Mouse (Mus musculus) NIH3T3 (cell line): ENCODE results near the gene Taf3.
A peak's percentile ranks its signal among the peaks of the same experiment; 100 is the strongest.

ENCODE experiments used
- DNase-seq: peaks from one replicate; pipeline ENCODE4 v3.0.0-alpha.2; 2012; ENCODE audit warnings: low read depth

Gene Taf3

GRCm38 (mm10) chr2:9888913-9889650, 159.3 kb downstream of the Taf3 start, which contains the start of gene 9230102O04Rik:
Gene 9230102O04Rik, minus strand, starts transcription at chr2:9889540.
- no peak for DNase-seq

DNA sequence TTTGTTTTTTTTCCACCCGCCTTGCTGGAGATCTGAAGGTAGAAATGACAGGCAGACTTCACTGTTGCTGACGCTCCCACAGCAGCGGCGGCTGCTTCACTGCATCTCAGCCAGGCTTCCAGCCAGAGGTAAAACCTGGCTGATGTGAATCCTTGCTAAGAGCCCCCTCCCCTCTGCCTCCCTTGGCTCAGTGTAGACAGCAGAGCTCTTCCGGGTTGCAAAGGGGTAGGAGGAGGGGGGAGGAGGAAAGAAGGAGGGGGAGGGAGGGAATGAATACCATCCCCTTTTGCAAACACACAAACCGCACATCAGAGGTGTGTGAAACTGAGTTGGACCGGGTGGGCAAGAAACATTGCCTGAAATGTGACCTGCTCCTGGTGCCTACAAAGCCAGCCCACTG, 160.8 kb downstream of the Taf3 start:
- DNase-seq: no peak

- no peak for DNase-seq
These were observed 161.3 kb downstream of the Taf3 start for GRCm38 (mm10) chr2:9886921-9887610.

DNA sequence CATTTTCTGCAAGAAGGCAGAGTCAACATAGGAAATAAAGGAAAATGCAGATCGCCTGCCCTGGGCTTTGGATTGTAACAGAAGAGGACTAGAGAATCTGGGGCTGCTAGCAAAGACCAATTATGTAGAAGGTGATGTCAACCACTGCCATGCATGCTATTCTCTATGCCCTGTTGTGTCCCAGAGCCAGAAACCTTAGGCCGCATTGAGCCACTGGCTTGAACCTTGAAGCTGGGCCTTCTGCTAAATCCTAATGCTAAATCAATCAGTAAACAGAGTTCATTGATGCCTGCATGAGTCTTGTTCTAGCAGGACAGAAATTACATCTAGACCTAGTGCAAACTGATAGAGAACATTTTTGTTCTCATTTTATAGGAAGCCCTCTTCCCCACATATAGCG, 162.4 kb downstream of the Taf3 start:
- DNase-seq: no peak

DNA sequence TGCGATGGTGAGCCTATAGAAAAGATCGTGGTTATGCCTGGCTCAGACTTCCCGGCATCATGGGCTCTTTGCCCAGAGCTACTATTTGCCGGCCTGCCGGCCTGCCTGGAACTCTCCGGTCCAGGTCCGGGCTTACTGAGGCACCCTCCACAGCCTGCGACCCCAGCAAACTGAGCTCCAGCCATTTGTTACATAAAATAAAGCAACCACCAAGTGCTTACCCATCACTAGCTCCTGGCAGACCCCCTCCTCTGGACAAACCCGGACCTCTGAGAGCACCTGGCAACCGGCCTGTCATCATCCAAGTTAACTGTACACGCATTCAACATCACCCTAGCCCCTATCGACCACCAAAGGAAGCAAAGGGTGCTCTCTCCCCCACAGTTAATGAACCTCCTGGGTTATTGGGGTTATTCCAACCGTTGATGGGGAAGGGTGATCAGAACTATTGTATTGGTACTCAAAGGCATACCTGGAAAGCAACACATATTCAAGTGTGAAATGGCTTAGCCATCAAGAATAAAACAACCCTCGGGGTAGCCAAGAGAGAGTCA, 163.1 kb downstream of the Taf3 start:
- DNase-seq: no peak

DNA sequence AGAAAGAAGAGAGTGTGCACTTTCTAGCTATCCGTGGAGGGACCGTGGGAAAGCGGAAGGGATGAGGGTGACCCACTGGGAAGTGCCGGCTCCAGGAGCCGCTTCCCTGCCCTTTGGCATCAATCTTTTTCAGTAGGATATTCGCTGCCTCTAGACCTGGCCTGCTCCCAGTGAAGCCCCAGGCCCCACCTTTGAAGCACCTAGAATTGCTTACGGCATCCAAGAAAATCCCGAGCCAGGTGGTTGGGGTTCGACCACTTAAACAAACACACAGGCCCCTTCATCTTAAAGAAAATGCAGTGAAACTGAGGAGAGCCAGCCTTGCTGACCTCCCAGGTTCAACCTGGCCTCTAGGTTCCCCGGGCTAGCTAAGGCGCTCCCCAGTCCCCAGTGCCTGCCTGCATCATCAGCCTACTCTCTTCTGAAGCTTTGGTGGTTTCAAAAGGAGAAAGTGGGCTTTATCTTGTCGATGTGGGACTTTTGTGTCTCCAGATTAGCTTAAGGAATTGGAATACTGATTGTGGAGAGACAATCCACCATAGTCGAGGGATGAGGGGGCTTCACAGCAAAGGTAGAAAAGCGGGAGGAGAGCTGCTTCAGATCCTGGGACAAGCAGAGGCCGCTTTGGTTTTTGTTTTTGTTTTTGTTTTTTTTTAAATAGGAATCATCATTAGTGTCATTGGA, 163.7 kb downstream of the Taf3 start:
- DNase-seq: no peak

- no peak for DNase-seq
These were observed 164.4 kb downstream of the Taf3 start for GRCm38 (mm10) chr2:9883803-9884532.

DNA sequence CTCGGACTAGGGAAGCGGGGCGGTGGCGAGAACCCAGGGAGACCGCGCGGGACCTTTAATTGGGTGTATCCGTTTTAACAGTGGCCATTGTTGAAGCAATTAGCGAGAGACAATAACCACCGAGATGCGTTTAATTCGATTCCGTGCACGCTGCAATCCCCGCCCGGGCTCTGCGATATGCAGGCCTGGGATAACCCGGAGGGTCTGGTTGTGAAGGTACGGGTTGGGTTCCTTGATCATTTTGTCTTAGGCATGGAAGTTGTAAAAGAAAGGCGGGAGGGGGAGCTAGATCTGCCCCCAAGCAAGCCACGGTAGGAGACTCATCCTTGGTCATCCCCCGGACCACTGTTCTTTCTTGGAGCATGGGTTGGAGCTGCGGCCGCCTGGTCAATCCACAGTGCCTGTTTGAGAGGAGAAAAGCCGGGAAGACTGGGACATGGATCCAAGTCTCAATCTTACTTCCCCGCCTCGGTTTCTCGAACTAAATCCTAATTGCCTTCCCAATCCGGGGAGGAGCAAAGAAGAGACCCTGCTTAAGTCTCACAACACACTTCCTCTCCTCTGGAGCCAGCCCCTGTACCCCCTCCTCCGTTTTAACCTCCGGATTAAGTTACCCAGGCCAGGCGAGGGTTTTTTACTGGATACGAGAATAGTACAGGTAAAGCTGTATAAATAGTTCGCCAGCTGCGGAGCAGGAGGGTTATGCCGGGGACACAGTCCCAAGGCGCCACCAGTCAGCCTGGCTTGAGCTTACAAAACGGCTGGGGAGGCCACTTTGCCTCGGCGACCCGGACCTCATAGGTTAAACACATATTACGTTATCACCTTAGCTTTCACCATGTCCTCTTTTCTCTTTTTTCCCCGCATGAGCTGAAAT, 165.2 kb downstream of the Taf3 start:
- no peak for DNase-seq

DNA sequence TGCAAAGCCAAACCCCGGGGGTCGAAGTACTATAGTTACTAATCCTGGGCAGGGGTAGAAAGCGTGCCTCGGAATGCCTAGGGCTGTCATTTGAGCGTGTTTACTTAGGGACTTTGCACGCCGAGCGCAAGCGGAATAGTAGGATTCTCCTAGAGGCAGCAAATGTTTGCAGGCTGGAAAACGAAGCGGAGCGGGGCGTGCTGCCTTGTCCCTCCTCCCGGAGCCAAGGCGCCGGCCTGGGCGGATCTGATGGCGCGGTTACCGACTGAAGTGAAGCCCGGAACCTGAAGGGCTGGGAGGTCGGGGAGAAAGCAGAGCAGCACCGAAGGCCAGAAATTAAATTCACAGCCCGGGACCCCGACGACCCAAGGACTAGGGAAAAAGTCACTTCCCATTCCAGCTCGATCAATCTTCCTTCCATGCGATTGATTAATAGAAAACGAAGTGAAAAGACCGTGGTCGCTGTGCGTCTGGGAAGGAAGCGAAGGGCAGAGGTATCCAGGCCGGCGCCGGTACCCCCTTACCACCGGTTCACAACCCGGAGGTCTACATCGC, 165.9 kb downstream of the Taf3 start:
- no peak for DNase-seq

GRCm38 (mm10) chr2:9881611-9882023, 166.8 kb downstream of the Taf3 start:
- DNase-seq: no peak

DNA sequence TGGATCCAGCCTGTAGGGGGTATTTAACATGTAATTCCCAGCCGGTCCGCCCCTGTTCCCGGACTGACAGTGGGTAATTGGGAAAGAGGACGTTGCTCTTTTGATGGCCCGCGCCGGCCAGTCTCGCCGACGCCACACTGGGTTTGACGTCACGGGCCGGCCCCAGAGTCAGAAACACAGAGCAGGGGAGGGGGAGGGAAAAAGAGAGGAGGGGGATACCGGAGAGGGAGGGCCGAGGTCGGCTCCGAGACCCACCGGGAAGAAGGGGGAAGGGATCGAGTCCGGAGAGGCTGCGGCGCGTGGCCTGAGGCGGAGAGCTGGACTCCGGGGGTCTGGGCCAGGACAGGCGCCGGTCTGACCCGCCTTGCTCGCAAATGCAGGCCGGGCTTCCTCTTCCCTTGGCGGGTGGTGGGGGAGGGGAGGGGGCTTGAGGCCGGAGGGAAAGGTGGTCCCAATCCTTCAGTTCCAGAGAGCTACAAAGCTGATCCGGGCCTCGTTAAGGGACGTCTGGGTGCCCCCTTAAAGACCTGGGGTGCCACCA, 167.3 kb downstream of the Taf3 start, which contains the start of gene 4930412O13Rik:
4930412O13Rik (plus strand) TSS at position 202 of the 541 bp plus-strand sequence.
- no peak for DNase-seq

- DNase-seq: no peak
These were observed 168.1 kb downstream of the Taf3 start for GRCm38 (mm10) chr2:9880271-9880670.

GRCm38 (mm10) chr2:9879493-9879892, 168.9 kb downstream of the Taf3 start:
- DNase-seq: peak; percentile 98

- DNase-seq: peak; percentile 66
These were observed 169.3 kb downstream of the Taf3 start for GRCm38 (mm10) chr2:9879092-9879491.

DNA sequence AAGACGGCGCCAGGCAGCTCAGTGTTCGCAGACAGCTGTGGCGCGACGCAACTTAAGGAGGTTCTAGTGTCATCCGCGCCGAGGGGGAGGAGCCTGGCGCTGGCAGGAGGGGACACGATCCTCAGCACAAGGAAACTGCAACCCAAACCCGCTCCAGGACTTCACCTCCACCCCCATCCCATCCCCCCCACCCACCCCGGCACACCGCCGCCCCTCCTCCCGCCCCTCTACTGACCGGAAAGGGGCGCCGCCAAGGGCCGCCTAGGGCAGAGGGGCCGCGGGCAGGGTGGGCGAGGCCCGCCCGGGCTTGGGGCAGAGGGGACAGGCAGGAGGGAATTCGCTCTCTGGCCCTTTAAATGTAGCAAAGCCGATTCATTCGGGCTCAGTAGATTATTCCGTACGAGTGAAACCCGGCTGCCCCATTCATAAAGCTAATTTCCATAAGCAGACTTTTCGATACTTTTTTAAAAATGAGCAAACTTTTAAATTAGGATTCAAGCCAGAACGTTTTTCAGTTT, 169.8 kb downstream of the Taf3 start:
- DNase-seq: peak; percentile 63

- DNase-seq: no peak
These were observed 170.3 kb downstream of the Taf3 start for GRCm38 (mm10) chr2:9877966-9878563.

GRCm38 (mm10) chr2:9877326-9877690, 171.1 kb downstream of the Taf3 start:
- DNase-seq: no peak

GRCm38 (mm10) chr2:9876621-9877325, 171.6 kb downstream of the Taf3 start:
- no peak for DNase-seq
